Mouse (Mus musculus) spleen, adult 12 weeks (tissue): ENCODE data around the gene Olfr305.
"Not testable (repeated sequence)": the region's sequence is repeated elsewhere in the genome, so short reads cannot be mapped to it uniquely, and the experiment has no call there.

Experiments used
- DNase-seq: peaks from one replicate; pipeline ENCODE4 v3.0.0; 2022; ENCODE audit warnings: low spot score

The Olfr305 gene

GRCm38 (mm10) chr7:86366828-86367227 lies at the start of gene Olfr305:
TSS of gene Olfr305 (minus strand) at chr7:86366928.
- DNase-seq, result no peak

- no peak for DNase-seq
These were observed 36.8 kb upstream of the Olfr305 start, which contains the start of gene Olfr301 for GRCm38 (mm10) chr7:86403546-86403945. TSS of gene Olfr301 (plus strand) at chr7:86403846.

GRCm38 (mm10) chr7:86397689-86398088 lies 31.0 kb upstream of the Olfr305 start, which contains the start of gene Olfr303:
TSS of gene Olfr303 (minus strand) at chr7:86397789.
- no peak for DNase-seq

- no peak for DNase-seq
These were observed 19.8 kb upstream of the Olfr305 start, which contains the start of gene Olfr304 for GRCm38 (mm10) chr7:86386558-86386957. TSS of gene Olfr304 (minus strand) at chr7:86386658.

GRCm38 (mm10) chr7:86385769-86386168 lies 19.0 kb upstream of the Olfr305 start:
- no peak for DNase-seq

- DNase-seq, result not testable (repeated sequence)
These were observed 20.4 kb downstream of the Olfr305 start for GRCm38 (mm10) chr7:86346296-86346695.

- DNase-seq, result no peak
These were observed 22.5 kb downstream of the Olfr305 start for GRCm38 (mm10) chr7:86344253-86344652.

- DNase-seq, result no peak
These were observed 23.7 kb downstream of the Olfr305 start for GRCm38 (mm10) chr7:86342881-86343565.

- no peak for DNase-seq
These were observed 29.2 kb downstream of the Olfr305 start, which contains the start of gene Olfr307 for GRCm38 (mm10) chr7:86337486-86337885. TSS of gene Olfr307 (minus strand) at chr7:86337586.

GRCm38 (mm10) chr7:86325530-86325929 lies 41.2 kb downstream of the Olfr305 start, which contains the start of gene Olfr308:
TSS of gene Olfr308 (minus strand) at chr7:86325630.
- no peak for DNase-seq

- no peak for DNase-seq
These were observed 45.4 kb downstream of the Olfr305 start for GRCm38 (mm10) chr7:86321323-86321722.

- DNase-seq, result no peak
These were observed 53.1 kb downstream of the Olfr305 start, which contains the start of gene Olfr309 for GRCm38 (mm10) chr7:86313608-86314007. TSS of gene Olfr309 (minus strand) at chr7:86313708.
